Mouse (Mus musculus): ENCODE results near the gene Epb41l2. TPM values are rescaled to one million over a fixed set of nuclear protein-coding genes. Genes with fewer than 3 reads are reported as not detected.

Epb41l2 gene
- polyA plus RNA-seq, 1 experiment from 2014 or later: 47.2 TPM

DNA sequence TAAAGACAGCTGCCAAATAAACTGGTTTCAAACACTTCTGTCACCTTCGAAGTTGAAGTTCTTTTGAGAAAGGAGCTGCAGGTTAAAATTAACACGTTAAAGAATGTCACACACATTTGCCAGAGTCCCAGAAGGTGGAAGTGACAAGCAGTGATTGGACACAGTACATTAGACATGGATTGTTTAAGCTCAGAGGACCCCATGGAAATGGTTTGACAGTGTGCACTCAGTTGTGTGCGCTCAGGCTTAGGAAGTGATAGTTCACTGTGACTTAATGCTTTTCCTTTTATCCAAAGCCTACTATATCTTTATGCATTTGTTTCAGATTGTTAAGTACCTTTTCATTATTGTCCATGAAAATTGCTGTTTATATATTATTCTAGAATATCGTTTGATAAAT, 89.1 kb downstream of the Epb41l2 start:
- no peaks in the 10 kb centered on the region for H3K9me3 ChIP-seq (replicated peaks)
- no peak overlapping the region for H3K4me2 ChIP-seq (replicated peaks)
- peaks cover 6% of the 10 kb centered on the region for H3K36me3 ChIP-seq
- 63% methylated on average over 4 of the region's 4 CpGs for WGBS
- H3K27ac ChIP-seq: no peak overlapping the region
- no peak overlapping the region for H3K9ac ChIP-seq
- no peak overlapping the region for H3K4me3 ChIP-seq
- H3K27me3 ChIP-seq: no peaks in the 10 kb centered on the region
- no peak for ATAC-seq (ENCODE audit: low FRiP score)
- peaks cover 7% of the 10 kb centered on the region for H3K4me1 ChIP-seq

DNA sequence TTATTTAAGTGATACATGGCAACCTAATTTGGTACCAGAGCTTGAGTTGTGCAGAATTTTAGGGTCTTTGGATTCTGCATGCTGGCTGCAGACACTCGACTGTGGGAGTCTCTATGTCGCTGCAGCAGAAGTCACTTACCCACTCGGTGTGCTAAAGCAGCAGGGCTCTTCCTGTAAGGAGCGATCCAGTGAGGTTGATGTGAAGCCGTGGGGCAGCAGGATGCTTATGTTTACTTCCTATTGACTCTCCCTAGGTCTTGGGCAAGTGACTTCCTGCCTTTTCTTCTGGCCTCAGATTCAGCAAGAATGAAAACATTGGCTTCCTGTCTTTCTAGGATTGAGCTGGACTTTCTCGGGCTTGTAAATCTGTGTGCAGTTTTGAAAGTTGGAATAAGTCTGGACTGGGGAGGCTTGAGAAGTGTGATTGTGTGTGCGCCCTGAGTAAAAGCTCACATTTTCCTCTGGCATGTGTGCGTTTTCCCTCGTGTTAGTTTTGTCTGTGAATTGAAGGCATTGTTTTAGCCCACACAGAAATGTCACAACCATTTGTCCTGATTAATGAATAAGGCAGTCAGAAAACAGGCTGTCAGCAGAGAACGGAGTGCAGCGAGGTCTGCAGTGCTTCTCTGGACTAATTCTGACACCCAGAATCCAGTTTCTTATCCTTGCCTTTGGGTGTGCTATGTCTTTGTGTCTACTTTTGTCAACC, 89.9 kb downstream of the Epb41l2 start:
- Histone ChIP-seq H3K27ac (no peak overlapping the region), H3K4me2 (replicated peaks) (no peak overlapping the region), H3K36me3 (0 out of 2 replicates have a peak, but pooled peaks cover 2% of the 10 kb centered on the region), H3K27me3 (no peaks in the 10 kb centered on the region), H3K4me1 (peaks cover 7% of the 10 kb centered on the region), H3K4me3 (no peak overlapping the region), H3K9ac (no peak overlapping the region), H3K9me3 (replicated peaks) (no peaks in the 10 kb centered on the region)
- 46% methylated on average over 11 of the region's 11 CpGs for WGBS
- ATAC-seq (ENCODE audit: low FRiP score): no peak

DNA sequence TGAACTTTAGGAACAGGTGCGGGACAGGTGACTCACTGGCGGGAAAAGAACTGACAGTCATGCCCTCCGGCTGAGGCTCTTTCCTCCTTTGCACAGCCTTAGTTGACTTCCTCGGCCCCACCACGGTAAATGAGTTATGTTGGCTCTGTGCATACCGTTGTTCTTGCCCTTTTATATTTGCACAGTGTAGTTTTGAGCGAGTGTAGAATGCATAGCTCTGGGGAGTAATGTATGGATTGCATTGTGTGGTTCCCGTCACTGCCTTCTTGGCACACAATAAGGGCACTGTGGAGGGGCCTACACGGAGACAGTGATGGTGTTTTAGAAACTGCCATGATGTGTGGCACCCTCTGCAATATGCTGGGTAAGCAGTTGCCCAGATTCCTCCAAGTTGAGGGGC, 93.6 kb downstream of the Epb41l2 start:
- no peak for ATAC-seq (ENCODE audit: low FRiP score)
- WGBS: 66% methylated on average over 9 of the region's 9 CpGs
- Histone ChIP-seq H3K27me3 (no peaks in the 10 kb centered on the region), H3K4me3 (no peak overlapping the region), H3K27ac (no peak overlapping the region), H3K9me3 (replicated peaks) (no peaks in the 10 kb centered on the region), H3K9ac (no peak overlapping the region), H3K36me3 (no peaks in the 10 kb centered on the region), H3K4me2 (replicated peaks) (no peak overlapping the region), H3K4me1 (peaks cover 7% of the 10 kb centered on the region)

DNA sequence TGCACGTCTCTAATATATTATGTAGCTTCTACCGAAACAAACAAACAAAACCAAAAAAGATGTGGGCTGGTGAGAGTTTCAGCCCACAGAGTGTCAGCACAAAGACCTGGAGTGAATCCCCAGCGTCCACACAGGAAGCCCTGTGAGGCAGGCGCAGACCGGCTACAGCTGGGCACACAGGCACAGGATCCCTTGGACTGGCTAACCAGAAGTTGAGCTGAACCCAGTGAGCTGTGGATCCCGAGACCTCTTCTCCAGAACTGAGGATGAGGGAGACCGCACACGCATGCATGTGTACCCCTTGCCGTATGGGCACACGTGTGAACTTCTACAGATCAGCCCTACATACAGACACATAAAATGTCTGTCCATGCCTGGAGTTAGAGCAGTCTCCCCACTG, 94.2 kb downstream of the Epb41l2 start:
- Histone ChIP-seq H3K36me3 (no peaks in the 10 kb centered on the region), H3K9me3 (replicated peaks) (no peaks in the 10 kb centered on the region), H3K27me3 (no peaks in the 10 kb centered on the region), H3K27ac (no peak overlapping the region), H3K9ac (no peak overlapping the region), H3K4me1 (peaks cover 7% of the 10 kb centered on the region), H3K4me2 (replicated peaks) (no peak overlapping the region), H3K4me3 (no peak overlapping the region)
- no peak for ATAC-seq (ENCODE audit: low FRiP score)
- WGBS: 92% methylated on average over 10 of the region's 10 CpGs

DNA sequence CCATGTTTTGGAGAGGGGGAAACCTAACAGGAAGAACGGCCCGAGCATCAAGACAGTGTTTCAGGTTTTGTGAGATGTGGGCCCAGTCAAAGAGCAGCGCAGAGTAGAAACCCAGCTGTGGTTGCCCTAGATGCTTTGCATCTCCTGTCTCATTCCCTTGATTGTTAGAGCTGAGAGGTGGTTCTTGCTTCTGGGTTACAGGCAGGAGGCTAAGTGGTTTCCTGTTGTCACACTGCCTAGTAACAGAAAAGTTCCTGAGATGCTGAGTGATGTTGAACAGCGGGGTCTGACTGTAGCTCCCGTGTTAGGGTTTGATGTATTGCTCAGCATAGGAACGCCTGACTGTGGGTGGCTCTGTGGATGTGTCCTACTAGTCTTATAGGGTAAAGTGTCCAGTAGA, 97.5 kb downstream of the Epb41l2 start:
- Histone ChIP-seq H3K4me2 (replicated peaks) (no peak overlapping the region), H3K9ac (no peak overlapping the region), H3K9me3 (replicated peaks) (no peaks in the 10 kb centered on the region), H3K4me3 (no peak overlapping the region), H3K4me1 (no peaks in the 10 kb centered on the region), H3K36me3 (no peaks in the 10 kb centered on the region), H3K27me3 (no peaks in the 10 kb centered on the region), H3K27ac (no peak overlapping the region)
- no peak for ATAC-seq (ENCODE audit: low FRiP score)
- WGBS: 80% methylated on average over 6 of the region's 6 CpGs

DNA sequence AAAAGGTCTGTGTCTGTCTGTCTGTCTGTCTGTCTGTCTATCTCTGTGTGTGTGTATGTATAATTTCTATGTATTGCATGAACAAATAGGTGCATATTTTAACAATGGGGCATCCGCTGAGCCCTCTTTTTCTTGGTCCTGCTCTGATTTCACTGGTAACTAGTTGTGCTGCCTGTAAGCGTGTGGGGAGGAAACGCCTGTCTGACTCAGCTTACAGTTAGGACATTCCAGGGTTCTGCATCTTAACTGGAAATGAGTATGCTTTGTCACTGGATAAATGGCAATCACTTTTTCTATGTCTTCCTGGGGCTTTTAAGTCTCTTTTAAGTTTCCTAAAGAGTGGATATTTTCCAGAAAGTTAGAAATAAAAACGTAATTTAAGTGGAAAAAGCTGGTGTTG, 98.4 kb downstream of the Epb41l2 start:
- H3K4me1 ChIP-seq: no peaks in the 10 kb centered on the region
- H3K27me3 ChIP-seq: no peaks in the 10 kb centered on the region
- no peak overlapping the region for H3K4me2 ChIP-seq (replicated peaks)
- no peak for ATAC-seq (ENCODE audit: low FRiP score)
- no peak overlapping the region for H3K27ac ChIP-seq
- WGBS: 90% methylated on average over 4 of the region's 4 CpGs
- H3K9ac ChIP-seq: no peak overlapping the region
- no peak overlapping the region for H3K4me3 ChIP-seq
- H3K9me3 ChIP-seq (replicated peaks): no peaks in the 10 kb centered on the region
- H3K36me3 ChIP-seq: no peaks in the 10 kb centered on the region

DNA sequence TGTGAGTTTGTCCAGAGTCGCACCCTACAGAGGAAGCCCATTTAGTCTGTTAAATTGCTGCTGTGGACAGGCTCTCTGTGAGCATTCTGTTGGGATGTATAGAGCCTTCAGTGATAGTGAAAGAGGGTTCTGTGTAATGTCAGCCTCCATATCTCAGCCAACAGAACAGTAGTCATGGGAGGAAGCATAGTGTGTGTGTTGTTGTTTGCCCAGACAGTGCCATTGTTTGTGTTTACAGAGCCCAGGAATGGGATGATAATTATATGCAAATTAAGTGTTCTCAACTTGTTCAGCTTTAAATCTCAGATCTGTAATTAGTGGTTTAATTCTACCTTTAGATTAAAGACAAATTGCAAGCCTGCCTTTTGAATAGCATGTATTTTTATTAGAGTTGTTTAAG, 102.2 kb downstream of the Epb41l2 start:
- Histone ChIP-seq H3K27me3 (no peaks in the 10 kb centered on the region), H3K4me3 (no peak overlapping the region), H3K4me2 (replicated peaks) (no peak overlapping the region), H3K9me3 (replicated peaks) (no peaks in the 10 kb centered on the region), H3K9ac (no peak overlapping the region), H3K4me1 (no peaks in the 10 kb centered on the region), H3K27ac (no peak overlapping the region), H3K36me3 (no peaks in the 10 kb centered on the region)
- 73% methylated on average over 1 of the region's 1 CpGs for WGBS
- no peak for ATAC-seq (ENCODE audit: low FRiP score)

DNA sequence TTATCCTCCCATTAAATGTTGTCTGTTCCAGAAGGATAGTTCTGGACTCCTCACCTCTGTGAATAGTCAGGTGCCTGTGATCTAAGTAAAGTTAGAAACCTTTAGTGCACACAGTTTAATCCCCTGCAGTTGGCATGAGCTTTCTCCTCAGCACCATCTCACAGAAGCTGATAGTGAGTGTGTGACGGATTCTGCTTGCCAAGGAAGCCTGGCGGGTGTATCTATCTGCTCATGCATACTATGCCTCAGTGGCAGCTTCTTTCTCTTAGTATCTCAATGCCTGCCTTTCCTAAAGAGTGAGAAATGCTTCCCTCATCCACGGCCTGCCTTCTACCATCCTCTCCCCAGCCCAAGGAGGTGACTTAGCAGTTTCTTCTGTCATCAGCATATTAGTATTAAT, 103.1 kb downstream of the Epb41l2 start:
- 83% methylated on average over 3 of the region's 3 CpGs for WGBS
- no peaks in the 10 kb centered on the region for H3K4me1 ChIP-seq
- H3K4me2 ChIP-seq (replicated peaks): no peak overlapping the region
- H3K9me3 ChIP-seq (replicated peaks): no peaks in the 10 kb centered on the region
- H3K27me3 ChIP-seq: no peaks in the 10 kb centered on the region
- H3K9ac ChIP-seq: no peak overlapping the region
- H3K36me3 ChIP-seq: no peaks in the 10 kb centered on the region
- no peak overlapping the region for H3K4me3 ChIP-seq
- no peak for ATAC-seq (ENCODE audit: low FRiP score)
- no peak overlapping the region for H3K27ac ChIP-seq

DNA sequence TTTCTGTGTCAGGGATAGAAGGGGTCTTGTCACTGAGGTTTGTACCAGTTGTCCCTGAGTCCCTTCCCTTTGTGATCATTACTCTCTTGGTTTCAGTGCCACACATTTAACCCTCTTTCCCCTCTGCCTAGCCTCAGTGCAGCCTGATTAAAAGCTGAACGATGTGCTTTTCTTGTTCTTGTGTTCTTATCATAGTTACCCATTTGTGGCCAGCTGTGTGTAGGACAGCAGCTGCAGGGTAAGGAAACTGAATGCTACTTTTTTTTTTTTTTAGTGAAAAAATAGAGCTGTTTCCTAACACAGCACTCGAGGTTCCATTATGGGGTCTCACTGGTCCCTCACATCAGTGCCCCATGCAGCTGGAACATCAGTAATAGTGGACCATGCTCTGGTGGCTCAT, 106.9 kb downstream of the Epb41l2 start:
- Histone ChIP-seq H3K9me3 (replicated peaks) (no peaks in the 10 kb centered on the region), H3K9ac (no peak overlapping the region), H3K36me3 (no peaks in the 10 kb centered on the region), H3K4me1 (no peaks in the 10 kb centered on the region), H3K4me3 (no peak overlapping the region), H3K27ac (no peak overlapping the region), H3K27me3 (no peaks in the 10 kb centered on the region), H3K4me2 (replicated peaks) (no peak overlapping the region)
- 83% methylated on average over 2 of the region's 2 CpGs for WGBS
- ATAC-seq (ENCODE audit: low FRiP score): no peak

DNA sequence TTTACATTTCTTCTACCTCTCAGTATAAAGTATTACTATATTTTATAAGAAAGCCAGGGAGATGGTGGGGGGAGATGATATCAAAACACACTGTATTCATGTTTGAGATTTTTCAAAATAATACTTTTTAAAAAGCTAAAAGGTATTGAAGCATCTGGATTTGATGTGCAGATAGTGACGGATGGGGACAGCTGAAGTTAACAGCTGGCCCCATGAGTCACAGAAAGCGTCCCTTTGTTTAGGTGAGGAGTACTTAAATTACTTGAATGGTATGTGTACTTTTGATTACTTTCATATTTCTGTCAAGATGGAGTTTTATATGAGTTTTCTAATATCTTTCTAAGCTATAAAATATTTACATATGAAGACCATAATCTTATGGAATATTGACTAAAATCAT, 112.3 kb downstream of the Epb41l2 start:
- Histone ChIP-seq H3K27ac (no peak overlapping the region), H3K4me1 (no peaks in the 10 kb centered on the region), H3K9me3 (replicated peaks) (no peaks in the 10 kb centered on the region), H3K9ac (no peak overlapping the region), H3K27me3 (no peaks in the 10 kb centered on the region), H3K4me2 (replicated peaks) (no peak overlapping the region), H3K36me3 (no peaks in the 10 kb centered on the region), H3K4me3 (no peak overlapping the region)
- no peak for ATAC-seq (ENCODE audit: low FRiP score)
- WGBS: 74% methylated on average over 2 of the region's 2 CpGs

DNA sequence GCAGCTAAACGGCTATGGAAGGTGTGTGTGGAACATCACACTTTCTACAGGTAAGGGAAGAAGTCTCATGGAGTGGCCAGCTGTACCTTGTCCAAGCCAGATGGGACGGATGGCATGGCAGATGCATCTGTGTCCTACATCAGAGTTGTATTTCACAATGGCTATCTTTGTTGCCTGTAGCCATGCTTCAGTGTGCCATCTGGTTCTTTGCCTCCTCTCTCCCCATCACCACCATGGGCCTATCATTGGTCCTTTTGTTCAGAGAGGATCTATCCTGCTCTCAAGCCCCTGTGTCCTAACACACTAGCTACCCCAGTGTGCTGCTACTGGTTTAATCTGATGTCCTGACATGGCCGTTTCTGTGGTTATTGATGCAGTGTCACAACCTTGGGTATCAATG, 120.1 kb downstream of the Epb41l2 start:
- H3K9me3 ChIP-seq (replicated peaks): no peaks in the 10 kb centered on the region
- no peak for ATAC-seq (ENCODE audit: low FRiP score)
- no peaks in the 10 kb centered on the region for H3K27me3 ChIP-seq
- no peaks in the 10 kb centered on the region for H3K36me3 ChIP-seq
- no peak overlapping the region for H3K4me2 ChIP-seq (replicated peaks)
- H3K4me3 ChIP-seq: no peak overlapping the region
- no peak overlapping the region for H3K9ac ChIP-seq
- H3K27ac ChIP-seq: no peak overlapping the region
- H3K4me1 ChIP-seq: no peaks in the 10 kb centered on the region
- 91% methylated on average over 3 of the region's 3 CpGs for WGBS

DNA sequence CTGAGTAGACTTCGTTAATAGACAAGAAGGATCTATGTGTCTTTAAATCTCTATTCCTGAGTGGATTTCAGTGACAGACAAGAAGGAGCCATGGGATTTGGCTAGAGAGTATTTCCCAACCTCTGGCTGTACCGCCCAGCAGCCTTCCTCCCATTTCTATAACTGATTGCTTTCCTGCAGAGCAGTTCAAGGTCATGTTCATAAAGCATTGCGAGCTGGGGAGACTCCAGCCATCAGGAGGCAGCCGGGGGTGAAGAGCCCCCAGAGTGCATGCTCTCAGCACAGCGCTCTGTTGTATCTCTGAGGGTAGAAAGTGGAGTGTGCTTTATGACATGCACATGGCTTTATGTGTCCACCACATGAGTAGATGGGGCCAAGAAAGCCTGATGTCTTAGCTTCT, 123.2 kb downstream of the Epb41l2 start:
- Histone ChIP-seq H3K9ac (no peak overlapping the region), H3K27me3 (no peaks in the 10 kb centered on the region), H3K36me3 (no peaks in the 10 kb centered on the region), H3K4me1 (no peaks in the 10 kb centered on the region), H3K27ac (no peak overlapping the region), H3K9me3 (replicated peaks) (no peaks in the 10 kb centered on the region), H3K4me3 (no peak overlapping the region), H3K4me2 (replicated peaks) (no peak overlapping the region)
- ATAC-seq (ENCODE audit: low FRiP score): no peak
- 69% methylated on average over 5 of the region's 5 CpGs for WGBS

DNA sequence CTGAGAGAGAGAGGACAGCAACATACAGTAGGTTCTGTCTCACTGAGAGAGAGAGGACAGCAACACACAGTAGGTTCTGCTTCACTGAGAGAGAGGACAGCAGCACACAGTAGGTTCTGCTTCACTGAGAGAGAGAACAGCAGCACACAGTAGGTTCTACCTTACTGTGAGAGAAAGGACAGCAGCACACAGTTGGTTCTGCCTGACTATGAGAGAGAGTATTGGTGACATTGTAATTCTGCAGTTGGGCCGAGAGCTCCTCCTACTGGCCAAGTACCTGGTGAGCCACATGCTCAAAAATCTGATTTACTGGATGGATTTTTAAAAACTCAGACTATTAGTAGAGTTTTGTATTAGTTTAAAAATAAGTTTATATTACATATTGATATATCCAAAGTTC, 128.9 kb downstream of the Epb41l2 start:
- H3K4me3 ChIP-seq: no peak overlapping the region
- no peaks in the 10 kb centered on the region for H3K27me3 ChIP-seq
- no peaks in the 10 kb centered on the region for H3K9me3 ChIP-seq (replicated peaks)
- 0 out of 2 replicates have a peak, but pooled peaks have one; percentile 60 for ATAC-seq (ENCODE audit: low FRiP score)
- H3K36me3 ChIP-seq: no peaks in the 10 kb centered on the region
- H3K4me2 ChIP-seq (replicated peaks): no peak overlapping the region
- H3K9ac ChIP-seq: no peak overlapping the region
- no peaks in the 10 kb centered on the region for H3K4me1 ChIP-seq
- WGBS: 14% methylated on average over 1 of the region's 1 CpGs
- no peak overlapping the region for H3K27ac ChIP-seq

All from hindbrain, embryonic 12.5 days (tissue).